Comparison of ENCODE assay signal across 14 mouse cellular contexts in genomic region chr3:86738831-86739230, GRCm38 (mm10).
"Had no signal": no experiment of that assay in that cellular context is flagged by ENCODE, and none has a peak within 500 bp of the region (broad histone marks: within the 10 kb centered on the region; RNA-seq: fewer than 3 reads in every experiment).

No protein-coding gene starts in this region.

- ATAC-seq: liver, postnatal 0 days had no signal

- H3K9me3 ChIP-seq: kidney, embryonic 15.5 days; limb, embryonic 12.5 days; liver, embryonic 13.5 days; lung, embryonic 15.5 days; megakaryocyte, embryonic 14.5 days; midbrain, embryonic 12.5 days had no signal

- H3K27me3 ChIP-seq: kidney, embryonic 15.5 days; limb, embryonic 12.5 days; liver, embryonic 13.5 days; lung, embryonic 15.5 days; megakaryocyte, embryonic 14.5 days; midbrain, embryonic 12.5 days had no signal

- H3K4me2 ChIP-seq: kidney, embryonic 15.5 days; limb, embryonic 12.5 days; liver, embryonic 13.5 days; lung, embryonic 15.5 days; midbrain, embryonic 12.5 days had no signal

- H3K27ac ChIP-seq: kidney, embryonic 15.5 days; limb, embryonic 12.5 days; liver, embryonic 13.5 days; lung, embryonic 15.5 days; macrophage; midbrain, embryonic 12.5 days; stomach, postnatal 0 days had no signal

- H3K9ac ChIP-seq: kidney, embryonic 15.5 days; limb, embryonic 12.5 days; liver, embryonic 13.5 days; liver, postnatal 0 days; lung, embryonic 15.5 days; midbrain, embryonic 12.5 days had no signal

- H3K4me1 ChIP-seq: kidney, embryonic 15.5 days; liver, embryonic 13.5 days; lung, embryonic 15.5 days had no signal

- H3K36me3 ChIP-seq: kidney, embryonic 15.5 days; liver, embryonic 13.5 days; lung, embryonic 15.5 days; midbrain, embryonic 12.5 days had no signal

- DNase-seq: kidney, postnatal 14 days; liver; liver, embryonic 13.5 days; liver, postnatal 0 days; lung, postnatal 14 days; right cerebral cortex, postnatal 14 days; thymus, postnatal 4 days had no signal

- H3K4me3 ChIP-seq: kidney, embryonic 15.5 days; limb, embryonic 12.5 days; liver, embryonic 13.5 days; lung, embryonic 15.5 days; megakaryocyte, embryonic 14.5 days; midbrain, embryonic 12.5 days had no signal
